Mouse (Mus musculus) layer of hippocampus, adult 11-12 months (tissue): ENCODE data around the gene Zc3h18.

ENCODE experiments used
- DNase-seq: peaks from one replicate; pipeline ENCODE4 v3.0.0; 2022; ENCODE audit warnings: low spot score

The Zc3h18 gene

DNA sequence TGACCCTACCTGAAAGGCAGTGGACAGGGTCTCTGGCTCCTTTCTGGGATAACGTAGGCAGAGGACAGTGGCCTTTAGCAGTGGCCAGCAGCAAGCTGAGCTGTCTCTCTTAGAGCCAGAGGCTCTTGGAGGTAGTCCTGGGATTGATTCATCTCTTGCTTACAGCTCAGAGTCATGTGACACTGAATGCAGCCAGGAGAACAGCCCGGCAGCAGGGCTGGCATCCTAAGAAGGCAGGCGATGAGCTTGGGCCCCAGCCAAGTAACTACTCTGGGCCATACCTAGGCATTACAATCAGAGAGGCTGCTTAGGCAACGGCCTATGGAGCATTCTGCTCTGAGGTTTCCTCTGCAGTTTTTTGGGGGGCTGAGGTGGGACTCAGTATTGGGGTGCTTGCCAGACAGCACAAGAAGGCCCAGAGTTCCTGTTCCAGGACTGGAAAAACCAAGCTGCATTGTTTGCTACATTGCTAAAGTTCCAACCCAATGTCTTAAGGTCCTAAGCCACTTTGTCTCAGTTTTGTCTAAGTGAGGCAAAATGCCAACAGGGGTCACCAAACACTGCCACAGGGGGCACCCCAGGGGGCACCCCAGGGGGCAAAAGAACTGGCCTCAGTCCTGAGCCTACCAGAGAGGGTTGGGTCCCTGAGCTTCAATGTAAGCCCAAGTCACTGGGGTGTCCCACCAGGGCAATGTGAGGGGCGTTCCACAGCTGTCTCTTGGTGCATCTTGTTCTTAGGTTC is 28.4 kb upstream of the Zc3h18 start:
- peak; percentile 82 for DNase-seq

DNA sequence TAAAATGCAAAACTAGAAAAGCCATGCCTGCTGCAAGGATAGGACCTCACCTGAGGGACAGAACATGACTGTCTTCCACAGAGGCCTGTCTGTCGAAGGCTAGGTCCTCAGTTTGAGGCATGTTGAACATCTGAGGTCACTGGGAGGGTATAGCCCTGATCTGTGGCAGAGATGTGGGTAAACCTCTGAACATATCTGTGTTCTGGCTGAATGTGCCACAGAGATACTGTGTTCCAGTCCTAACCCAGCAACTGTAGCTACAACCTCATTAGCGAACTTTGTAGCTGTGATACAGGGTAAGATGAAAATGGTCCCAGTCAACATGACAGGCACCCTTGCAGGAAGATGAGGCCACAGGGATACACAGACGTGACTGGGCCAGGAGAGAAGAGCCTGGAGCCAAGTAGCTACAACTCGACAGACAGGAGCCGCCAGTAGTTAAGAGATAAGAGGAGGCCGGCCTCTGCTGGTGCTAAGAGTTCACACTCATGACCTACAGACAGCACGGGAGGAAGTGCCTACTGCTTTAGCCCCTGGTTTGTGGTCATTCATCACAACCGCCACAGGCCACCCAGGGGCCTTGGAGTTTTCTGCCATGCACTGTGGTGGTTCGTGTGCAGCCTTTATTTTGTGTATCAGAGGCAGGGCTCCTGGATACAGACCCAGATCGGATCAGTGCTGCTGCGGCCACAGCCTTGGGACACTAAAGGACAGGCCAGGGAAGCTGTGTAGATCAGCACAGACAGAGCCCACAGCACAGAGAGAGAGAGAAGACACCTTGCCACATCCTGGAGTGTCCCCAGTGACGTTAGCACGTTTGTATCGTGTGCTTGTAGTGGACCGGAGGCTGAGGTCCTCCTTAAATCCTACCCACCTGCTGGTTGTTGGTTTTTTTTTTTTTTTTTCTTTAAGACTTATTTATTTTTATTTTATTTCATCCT is 26.8 kb upstream of the Zc3h18 start:
- DNase-seq: no peak

DNA sequence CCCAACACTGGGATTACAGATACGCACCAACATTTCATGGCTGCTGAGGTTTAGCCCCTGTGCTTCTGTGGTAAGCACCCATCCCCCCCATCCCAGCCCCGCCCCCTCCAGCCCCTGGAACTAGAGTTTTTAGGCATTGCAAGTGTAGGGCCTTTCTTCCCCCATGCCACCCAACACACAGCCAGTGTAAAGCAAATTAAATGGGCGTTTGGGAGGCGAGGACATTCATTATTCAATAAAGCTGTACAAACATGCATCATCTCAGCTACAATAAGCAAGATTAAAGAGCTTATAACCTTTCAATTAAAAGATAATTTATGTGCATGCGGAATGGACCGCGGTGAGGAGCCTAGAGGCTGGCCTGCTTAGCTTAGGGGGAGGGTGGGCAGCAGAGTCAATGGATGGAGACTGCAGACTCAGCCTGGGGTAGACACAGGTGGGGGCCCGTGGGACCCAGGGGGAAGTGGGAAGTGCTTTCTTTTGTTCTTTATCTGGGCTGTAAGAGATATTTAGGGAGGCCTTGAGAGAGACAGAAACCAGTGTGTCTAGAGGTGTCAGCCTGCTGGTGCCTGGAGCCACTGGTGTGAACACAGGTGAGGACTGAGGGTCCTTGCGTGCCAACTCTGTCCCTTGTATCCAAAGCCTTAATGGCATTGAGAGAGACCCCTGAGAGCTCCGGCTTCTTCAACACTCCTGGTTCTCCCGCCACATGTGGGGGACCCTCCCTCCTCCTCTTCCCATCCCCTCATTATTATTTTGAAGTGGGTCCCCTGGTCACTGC is 25.9 kb upstream of the Zc3h18 start:
- no peak for DNase-seq

DNA sequence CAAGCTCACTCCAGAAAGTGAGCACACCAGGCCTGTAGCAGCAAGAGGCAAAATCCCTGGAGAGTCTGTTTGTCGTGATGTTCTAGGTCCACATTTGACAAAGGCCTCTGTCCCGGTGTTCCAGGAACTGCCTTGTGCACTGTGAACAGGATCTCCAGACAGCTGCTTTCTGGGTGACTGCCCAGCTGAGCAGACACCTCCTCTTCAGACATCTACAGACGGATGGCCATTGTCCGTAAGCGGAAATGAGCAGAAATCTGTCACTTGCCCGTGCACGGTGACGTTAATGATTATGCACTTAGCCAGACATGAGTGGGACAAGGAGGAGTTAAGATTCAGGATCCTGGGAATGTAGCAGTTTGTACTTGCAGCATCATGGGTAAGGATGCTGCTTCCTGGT is 22.3 kb upstream of the Zc3h18 start:
- no peak for DNase-seq

DNA sequence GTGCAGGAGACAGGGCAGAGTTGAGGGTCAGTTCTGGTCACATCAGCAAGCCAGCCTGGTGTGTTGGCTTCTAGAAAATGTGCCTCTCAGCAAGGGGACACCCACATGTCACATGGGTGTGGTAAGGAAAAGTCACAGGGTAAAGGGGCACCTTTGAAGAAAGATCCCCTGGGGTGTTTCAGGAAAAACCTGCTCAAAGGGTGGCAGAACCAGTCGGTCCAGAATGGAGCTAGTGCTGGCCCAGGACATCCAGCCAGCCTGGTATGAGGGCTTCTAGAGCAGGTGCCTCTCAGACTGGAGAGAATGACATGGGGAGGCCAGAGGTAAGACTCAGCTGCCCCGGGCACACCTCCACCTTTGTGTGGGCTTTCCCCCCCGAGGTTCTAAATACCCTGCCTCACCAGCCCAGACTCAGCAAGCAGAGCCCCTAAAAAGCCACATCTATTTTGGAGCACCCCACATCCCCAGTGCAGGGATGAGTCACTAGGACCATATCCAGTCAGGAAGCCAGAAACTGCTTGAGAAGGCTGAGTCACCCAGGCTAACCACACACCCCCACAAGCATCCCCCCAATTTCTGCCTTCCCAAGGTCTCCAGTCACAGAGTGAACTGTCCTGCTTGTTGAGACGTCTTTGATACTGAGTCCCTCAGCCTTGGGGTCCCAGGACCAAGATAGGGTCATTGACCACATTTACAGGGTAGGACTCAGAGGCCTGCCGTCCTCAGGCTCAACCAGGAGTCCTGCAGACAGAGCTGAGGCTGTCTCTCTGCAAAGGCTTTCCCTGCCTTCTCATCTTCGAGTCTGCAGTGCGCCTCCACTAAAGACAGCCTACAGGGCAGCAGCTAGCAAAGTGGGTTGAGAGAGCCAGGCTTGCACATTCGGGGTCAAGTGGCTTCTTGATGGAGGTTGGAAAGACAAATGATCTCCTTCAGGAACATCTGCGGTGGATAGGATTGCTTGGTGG is 20.5 kb upstream of the Zc3h18 start:
- DNase-seq: no peak

DNA sequence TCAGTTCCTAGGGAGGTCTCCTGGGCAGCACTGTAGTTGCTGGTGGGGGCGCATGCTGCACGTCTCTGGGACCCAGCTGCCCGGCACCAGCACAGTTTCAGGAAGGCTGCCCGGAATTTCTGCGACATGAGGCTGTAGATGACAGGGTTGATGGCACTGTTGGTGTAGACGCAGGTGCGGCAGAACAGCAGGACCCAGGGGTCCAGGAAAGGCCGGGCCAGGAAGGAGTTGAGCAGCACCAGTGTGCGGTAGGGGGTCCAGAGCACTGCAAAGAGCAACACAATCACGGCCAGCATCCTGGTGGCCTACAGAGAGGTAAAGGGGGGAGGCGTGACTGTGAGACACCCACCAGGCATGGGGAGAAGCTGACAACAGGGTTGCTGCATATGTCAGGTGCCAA is 19.2 kb upstream of the Zc3h18 start:
- DNase-seq: no peak

DNA sequence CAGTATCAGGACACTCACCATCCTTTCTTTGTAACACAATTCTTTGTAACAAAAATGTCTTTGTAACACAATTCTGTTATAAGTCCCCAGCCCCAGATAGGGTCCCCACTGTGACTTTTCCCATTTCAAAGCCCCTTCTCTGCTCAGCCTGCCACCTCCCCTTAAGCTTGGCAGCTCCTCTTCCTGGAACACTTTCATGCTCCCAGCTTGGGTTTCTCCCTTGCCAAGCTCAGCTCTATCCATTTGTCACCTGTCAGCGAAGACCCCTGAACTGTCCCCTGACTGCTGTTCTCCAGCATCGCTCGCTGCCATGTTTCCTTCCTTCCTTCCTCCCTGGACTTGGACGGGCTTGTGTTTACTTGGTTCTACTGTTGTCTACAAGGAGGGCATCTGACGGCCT is 18.8 kb upstream of the Zc3h18 start:
- no peak for DNase-seq

DNA sequence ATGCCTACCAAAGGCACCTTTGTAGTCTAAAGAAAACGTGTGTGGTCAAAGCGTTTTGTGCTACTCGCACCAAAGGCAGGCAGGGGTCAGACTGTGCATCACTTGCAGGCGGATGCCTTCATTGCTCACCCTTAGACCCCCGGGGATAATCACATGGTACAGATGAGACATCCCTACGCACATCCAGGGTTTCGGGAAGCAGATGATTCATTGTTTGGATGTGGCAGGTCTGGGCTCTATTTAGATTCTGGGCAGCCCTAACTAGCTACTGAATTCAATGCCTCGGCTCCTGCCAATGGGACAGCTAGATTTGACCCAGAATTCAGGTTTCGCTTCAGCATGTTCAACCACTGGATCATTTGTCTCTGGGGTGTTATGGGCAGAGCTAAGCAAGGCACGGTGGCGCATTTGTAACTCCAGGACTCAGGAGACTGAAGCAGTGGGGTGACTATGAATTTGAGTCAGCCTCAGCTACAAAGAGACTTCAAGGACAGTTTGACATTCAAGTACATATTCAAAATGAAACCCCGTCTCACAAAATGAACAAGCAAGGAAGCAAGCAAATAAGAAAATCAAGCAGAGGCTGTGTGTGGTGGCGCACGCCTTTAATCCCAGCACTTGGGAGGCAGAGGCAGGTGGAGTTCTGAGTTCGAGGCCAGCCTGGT is 17.2 kb upstream of the Zc3h18 start:
- DNase-seq: no peak

DNA sequence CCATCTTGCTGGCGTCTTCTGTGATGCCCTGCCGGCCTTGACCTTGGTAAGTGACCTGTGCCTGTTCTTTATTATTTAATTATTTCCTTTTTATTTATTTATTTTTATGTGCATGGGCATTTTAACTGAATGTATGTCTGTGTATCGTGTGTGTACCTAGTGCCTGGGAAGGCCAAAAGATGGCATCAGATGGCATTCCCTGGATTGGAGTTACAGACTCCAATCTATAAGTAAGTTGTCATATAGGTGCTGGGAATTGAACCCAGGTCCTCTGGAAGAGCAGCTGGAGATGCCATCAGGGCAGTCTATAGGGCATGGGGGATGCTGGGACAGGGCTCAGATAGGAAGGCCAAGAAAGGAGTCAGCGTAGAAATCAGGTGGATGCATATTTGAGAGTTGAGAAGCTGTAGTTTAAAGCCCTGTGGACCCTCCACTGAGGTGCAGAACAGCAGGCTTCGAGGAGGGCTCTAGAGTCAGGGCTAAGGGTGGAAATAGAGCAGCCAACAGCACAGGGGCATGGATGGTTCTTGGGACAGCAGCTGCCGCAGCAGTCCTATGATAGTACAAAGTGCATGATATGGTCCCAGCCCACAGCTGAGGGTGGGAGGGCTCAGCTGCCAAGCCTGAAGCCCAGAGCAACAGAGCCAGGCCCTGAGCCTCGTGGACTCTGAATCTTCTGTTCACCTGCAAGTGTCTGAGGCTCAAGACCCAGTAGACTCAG is 15.6 kb upstream of the Zc3h18 start, which contains the start of gene Trhr2:
Trhr2 (minus strand) TSS at position 51 of the 721 bp plus-strand sequence.
- DNase-seq: no peak

DNA sequence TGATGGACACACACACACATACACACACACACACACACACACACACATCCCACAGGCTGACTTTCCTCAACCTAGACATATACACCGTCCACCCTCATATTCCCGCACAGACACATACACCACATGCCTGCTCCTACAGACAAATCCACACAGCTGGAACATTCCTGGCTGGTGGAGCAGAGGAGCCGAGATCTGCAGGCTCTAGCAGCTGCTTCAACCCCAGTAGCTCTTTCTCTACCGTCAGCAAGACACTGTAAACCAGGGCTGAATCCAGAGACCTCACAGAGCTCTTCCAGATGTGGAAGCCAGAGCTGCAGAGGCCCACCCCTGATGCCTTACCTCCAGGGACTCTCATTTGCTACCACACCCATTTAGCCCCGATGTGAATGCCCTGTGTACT is 14.1 kb upstream of the Zc3h18 start:
- no peak for DNase-seq

DNA sequence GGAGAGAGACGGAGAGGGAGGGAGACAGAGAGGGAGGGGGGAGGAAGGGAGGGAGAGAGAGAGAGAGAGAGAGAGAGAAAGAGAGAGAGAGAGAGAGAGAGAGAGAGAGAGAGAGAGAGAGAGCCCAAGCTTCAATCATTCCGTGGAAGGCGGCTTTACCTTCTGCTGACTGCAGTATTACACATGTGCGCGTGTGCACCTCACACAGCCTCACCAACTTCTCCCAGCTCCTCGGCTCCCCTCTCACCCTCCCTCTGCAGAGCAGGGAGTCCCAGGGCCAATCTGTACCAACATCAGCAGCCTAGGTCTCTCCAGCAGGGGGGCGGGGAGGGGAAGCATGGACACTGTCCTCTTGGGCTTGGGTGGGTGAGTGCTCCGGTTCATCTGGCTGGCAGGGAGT is 13.4 kb upstream of the Zc3h18 start:
- DNase-seq: no peak

DNA sequence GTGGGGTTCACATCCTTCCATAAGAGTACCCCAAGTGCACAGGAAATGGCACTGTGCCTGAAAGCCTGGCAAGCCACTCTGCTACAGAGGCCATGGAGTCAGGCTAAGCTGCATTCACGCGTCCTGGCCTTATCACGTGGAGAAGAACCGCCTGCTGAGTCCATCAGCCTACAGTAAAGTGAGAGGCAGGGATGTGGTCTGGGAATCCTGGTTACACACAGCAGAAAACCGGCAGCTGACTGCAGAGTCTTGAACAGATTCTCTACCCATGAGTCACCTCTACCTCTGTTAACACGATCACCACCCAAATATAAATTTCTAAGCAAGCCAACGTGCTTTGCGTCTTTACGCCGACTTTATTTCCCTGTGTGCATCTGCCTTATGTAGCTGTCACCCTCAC is 7.9 kb upstream of the Zc3h18 start:
- DNase-seq: no peak

DNA sequence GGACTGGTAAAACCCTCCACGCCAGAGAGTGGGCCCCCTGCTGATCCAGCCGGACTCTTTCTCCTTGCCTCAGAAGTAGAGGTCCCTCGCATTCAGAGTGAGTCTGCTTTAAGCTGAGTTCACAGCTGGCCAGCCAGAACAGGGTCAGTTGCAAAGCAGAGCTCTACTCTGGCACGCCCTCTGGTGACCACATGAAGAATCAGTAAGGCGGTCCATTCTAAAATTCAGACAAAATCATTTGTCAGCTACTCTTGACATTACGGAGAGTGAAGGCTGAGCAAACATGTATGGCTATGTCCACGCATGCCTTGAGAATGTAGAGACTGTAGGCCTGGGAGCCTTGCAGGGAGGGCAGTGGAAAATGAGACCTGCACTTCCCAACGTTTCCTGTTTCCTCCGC is 6.7 kb upstream of the Zc3h18 start:
- DNase-seq: peak; percentile 56

DNA sequence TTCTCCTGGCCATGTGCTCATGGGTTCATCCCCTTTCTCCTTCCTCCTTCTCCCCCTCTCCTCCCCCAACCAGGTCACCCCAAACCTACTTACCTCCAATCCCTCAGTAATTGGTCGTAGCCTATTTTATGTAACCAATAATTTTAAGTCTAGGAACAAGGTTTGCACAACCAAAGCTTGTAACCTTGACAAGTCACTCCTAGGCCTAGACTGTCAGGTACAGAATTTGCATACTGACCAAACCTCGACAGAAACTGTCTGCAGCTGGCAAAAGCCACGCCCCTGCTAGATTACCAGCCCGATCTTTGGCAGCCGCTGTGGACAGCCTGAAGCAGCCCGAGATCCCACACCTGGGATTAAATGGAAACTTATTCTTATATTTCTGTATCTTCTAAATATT is 4.7 kb upstream of the Zc3h18 start:
- DNase-seq: no peak

DNA sequence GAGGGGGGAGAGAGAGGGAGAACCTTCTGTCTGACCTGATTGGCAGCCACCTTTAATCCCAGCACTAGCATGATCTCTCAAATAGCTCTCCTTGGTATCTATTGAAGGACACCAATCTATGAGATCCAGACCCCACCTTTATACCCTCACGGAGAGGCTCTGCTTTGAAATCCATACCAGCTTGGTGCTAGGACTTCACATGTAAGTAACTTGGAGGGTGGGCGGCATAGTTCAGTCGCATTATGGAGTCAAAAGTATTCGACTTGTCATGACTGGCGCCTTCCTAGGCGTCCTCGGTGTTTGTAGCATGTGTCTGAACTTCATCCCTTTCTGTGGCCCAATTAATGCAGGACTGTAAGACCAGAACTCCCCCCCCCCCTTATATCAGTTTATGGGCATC is 1.1 kb upstream of the Zc3h18 start:
- DNase-seq: no peak

DNA sequence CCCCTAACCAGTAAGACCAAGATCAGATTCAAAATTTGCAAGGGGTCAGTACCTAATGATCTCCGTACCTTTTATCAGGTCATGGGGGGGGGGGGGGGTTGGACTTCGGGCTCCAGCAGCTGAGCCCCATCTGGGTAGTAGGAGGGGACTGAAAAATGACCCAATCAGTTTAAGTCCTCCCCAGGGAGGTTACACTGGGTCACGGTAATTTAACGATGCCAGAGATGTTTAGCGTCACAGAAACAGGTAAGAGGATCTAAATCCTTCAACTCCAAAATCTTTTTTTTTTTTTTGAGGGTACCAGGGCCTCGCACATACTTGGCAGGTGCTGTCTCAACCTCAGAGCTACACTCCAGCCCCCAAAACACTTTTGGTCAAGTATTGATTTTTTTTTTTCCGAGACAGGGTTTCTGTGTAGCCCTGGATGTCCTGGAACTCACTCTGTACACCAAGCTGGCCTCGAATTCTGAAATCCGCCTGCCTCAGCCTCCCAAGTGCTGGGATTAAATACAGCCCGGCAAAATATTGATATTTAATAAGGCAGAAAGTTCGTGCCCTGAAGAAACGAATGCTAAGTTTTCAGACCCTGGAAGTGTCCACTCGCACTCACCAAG is 551 bp upstream of the Zc3h18 start:
- no peak for DNase-seq

DNA sequence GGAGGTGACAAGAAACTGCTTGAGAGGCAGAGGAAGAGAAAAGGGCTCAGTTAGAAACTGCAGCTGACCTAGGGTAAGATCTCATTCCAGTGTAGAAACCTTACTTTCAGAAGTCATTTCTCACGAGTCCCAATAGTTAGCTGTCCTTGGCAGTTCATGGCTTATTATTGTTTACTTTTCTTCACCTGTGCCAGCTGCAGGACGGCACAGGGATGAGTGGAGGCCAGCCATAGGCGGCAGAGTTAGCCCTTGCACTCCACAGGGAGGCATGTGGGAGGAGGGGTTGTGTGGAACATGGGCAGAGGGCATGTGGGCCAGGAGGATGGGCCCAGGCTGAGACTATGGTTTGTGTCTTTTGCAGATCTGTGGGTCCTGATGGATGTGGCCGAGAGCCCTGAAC is 6.6 kb downstream of the Zc3h18 start:
- no peak for DNase-seq

DNA sequence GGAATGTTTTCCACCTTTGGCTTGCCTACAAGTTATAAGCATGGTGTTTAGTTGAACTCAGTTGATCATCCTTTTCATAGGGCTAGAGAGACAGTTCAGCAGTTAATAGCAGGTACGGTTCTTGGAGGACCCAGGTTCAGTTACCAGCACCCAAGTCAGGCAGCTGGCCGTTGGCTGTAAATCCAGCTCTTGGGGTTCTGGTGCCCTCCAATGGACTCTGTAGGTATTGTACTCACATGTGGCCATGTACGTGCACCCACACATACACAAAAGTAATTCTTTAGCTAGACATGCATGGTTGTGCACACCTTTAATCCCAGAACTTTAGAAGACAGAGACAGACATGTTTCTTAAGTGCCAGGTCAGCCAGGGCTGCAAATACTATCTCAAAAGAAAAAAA is 12.9 kb downstream of the Zc3h18 start:
- DNase-seq: no peak

DNA sequence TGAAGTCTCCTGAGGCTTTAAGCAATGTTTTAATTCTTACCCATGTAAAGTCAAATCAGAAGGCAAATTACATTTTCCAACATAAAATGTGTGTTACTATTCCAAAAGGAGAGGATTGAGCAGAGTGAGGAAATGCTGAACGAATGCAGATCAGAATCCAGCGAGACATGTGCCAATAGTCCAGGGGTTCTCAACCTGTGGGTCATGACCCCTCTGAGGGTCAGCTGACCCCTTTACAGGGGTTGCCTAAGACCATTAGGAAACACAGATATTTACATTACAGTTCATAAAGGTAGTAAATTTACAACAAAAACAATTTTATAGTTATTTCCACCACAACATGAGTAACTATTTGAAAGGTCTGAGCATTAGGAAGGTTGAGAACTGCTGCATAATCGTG is 14.3 kb downstream of the Zc3h18 start:
- no peak for DNase-seq

DNA sequence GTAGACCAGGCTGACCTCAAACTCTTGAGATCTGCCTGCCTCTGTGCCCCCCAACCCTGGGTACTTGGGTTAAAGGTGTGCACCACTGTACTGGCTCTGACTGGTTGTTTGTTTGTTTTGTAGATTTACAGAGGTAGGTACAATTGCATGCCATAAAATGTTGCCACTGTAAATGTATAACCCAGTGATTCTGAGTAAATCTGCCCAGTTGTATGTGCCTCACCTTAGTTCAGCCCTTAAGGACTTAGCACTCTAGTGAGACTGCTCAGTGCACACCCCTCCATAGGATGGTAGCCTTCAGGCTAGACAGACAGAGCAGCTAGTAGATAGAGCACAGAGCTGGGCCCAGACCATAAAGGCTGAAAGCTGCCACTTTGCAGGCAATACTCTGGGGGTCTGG is 17.3 kb downstream of the Zc3h18 start:
- DNase-seq: no peak
